Mouse (Mus musculus) heart, embryonic 15.5 days (tissue): ENCODE results near the gene Slc22a23. TPM values are rescaled to one million over a fixed set of nuclear protein-coding genes. Genes with fewer than 3 reads are reported as not detected.

Experiments used
- ATAC-seq: fragments of 200-750 bp; cut with Nextera tagmentation; replicated peaks from 2 replicates; pipeline ENCODE4 v1.8.0; 2017; ENCODE audit warnings: low read depth, moderate TSS enrichment; ENCODE audit not compliant: insufficient number of reproducible peaks, insufficient read depth, low FRiP score
- H3K27ac ChIP-seq: fragments of 300-500 bp; sonication (generic); 2 replicates; pipeline ENCODE4 v1.5.1; 2015; ENCODE audit warnings: mild to moderate bottlenecking, inconsistent platforms
- H3K27me3 ChIP-seq: fragments of 300-500 bp; sonication (generic); 2 replicates; pipeline ENCODE4 v1.6.1; 2015; ENCODE audit warnings: inconsistent platforms
- H3K36me3 ChIP-seq: fragments of 300-500 bp; sonication (generic); 2 replicates; pipeline ENCODE4 v1.6.1; 2015; ENCODE audit warnings: mild to moderate bottlenecking, inconsistent platforms
- H3K4me1 ChIP-seq: fragments of 300-500 bp; sonication (generic); replicated peaks from 2 replicates; pipeline ENCODE4 v1.6.1; 2015; ENCODE audit warnings: inconsistent platforms
- H3K4me2 ChIP-seq: fragments of 300-500 bp; sonication (generic); 2 replicates; pipeline ENCODE4 v1.6.1; 2015; ENCODE audit warnings: inconsistent platforms, mild to moderate bottlenecking, moderate library complexity
- H3K4me3 ChIP-seq: fragments of 300-500 bp; sonication (generic); 2 replicates; pipeline ENCODE4 v1.5.1; 2015; ENCODE audit warnings: mild to moderate bottlenecking, inconsistent platforms
- H3K9ac ChIP-seq: fragments of 300-500 bp; sonication (generic); 2 replicates; pipeline ENCODE4 v1.6.1; 2015; ENCODE audit warnings: mild to moderate bottlenecking, inconsistent platforms
- H3K9me3 ChIP-seq: fragments of 300-500 bp; sonication (generic); replicated peaks from 2 replicates; pipeline ENCODE4 v1.6.1; 2016; ENCODE audit warnings: inconsistent platforms
- WGBS: fragments of 180-500 bp; shearing (Covaris S2); methylation state at CpG from one replicate; pipeline ENCODE4 v1.1.7; 2015; ENCODE audit warnings: mixed read lengths; 5-methylcytosine and 5-hydroxymethylcytosine counted together
- polyA plus RNA-seq: library from polyadenylated mRNA; unstranded; fragments of >200 nt; fragmentation: Nextera tagmentation; extraction: Ambion mirVana; gene quantifications from 2 replicates; pipeline ENCODE4 v1.2.1, GENCODE M21; 2015

Gene Slc22a23
- polyA plus RNA-seq, 1 experiment from 2014 or later: 2.5 TPM

GRCm38 (mm10) chr13:34226940-34227339 is 118.0 kb downstream of the Slc22a23 start:
- Histone ChIP-seq H3K4me3 (no peak overlapping the region), H3K9me3 (no peaks in the 10 kb centered on the region), H3K4me2 (no peak overlapping the region), H3K27me3 (no peaks in the 10 kb centered on the region), H3K27ac (no peak overlapping the region), H3K9ac (no peak overlapping the region), H3K4me1 (peaks cover 19% of the 10 kb centered on the region), H3K36me3 (no peaks in the 10 kb centered on the region)
- no peak for ATAC-seq
- 26% methylated on average over 1 of the region's 1 CpGs for whole genome bisulfite sequencing

GRCm38 (mm10) chr13:34222985-34223384 is 122.0 kb downstream of the Slc22a23 start:
- H3K27me3 ChIP-seq: no peaks in the 10 kb centered on the region
- WGBS: 11% methylated on average over 7 of the region's 7 CpGs
- H3K36me3 ChIP-seq: no peaks in the 10 kb centered on the region
- H3K9me3 ChIP-seq: no peaks in the 10 kb centered on the region
- peak overlapping the region; percentile 72 for H3K27ac ChIP-seq
- 0 out of 2 replicates have a peak overlapping the region, but pooled peaks have one; percentile 1 for H3K4me3 ChIP-seq
- peaks cover 19% of the 10 kb centered on the region for H3K4me1 ChIP-seq
- peak overlapping the region; percentile 19 for H3K4me2 ChIP-seq
- H3K9ac ChIP-seq: no peak overlapping the region
- ATAC-seq: peak; percentile 72

GRCm38 (mm10) chr13:34219728-34220127 is 125.3 kb downstream of the Slc22a23 start:
- H3K4me2 ChIP-seq: no peak overlapping the region
- no peak overlapping the region for H3K9ac ChIP-seq
- H3K9me3 ChIP-seq: no peaks in the 10 kb centered on the region
- no peak overlapping the region for H3K4me3 ChIP-seq
- peaks cover 19% of the 10 kb centered on the region for H3K4me1 ChIP-seq
- H3K27me3 ChIP-seq: no peaks in the 10 kb centered on the region
- H3K27ac ChIP-seq: no peak overlapping the region
- no peaks in the 10 kb centered on the region for H3K36me3 ChIP-seq
- ATAC-seq: no peak
- WGBS: 40% methylated on average over 3 of the region's 3 CpGs

GRCm38 (mm10) chr13:34218776-34219175 is 126.2 kb downstream of the Slc22a23 start:
- peaks cover 15% of the 10 kb centered on the region for H3K4me1 ChIP-seq
- no peak overlapping the region for H3K27ac ChIP-seq
- H3K36me3 ChIP-seq: no peaks in the 10 kb centered on the region
- WGBS: 73% methylated on average over 3 of the region's 3 CpGs
- ATAC-seq: no peak
- H3K4me3 ChIP-seq: no peak overlapping the region
- H3K27me3 ChIP-seq: no peaks in the 10 kb centered on the region
- no peaks in the 10 kb centered on the region for H3K9me3 ChIP-seq
- H3K4me2 ChIP-seq: no peak overlapping the region
- no peak overlapping the region for H3K9ac ChIP-seq

GRCm38 (mm10) chr13:34214855-34215254 is 130.1 kb downstream of the Slc22a23 start:
- Histone ChIP-seq H3K4me1 (no peaks in the 10 kb centered on the region), H3K9ac (no peak overlapping the region), H3K4me3 (no peak overlapping the region), H3K36me3 (no peaks in the 10 kb centered on the region), H3K4me2 (no peak overlapping the region), H3K9me3 (no peaks in the 10 kb centered on the region), H3K27me3 (no peaks in the 10 kb centered on the region), H3K27ac (no peak overlapping the region)
- no peak for ATAC-seq
- WGBS: 85% methylated on average over 3 of the region's 3 CpGs

GRCm38 (mm10) chr13:34212735-34213212 is 132.2 kb downstream of the Slc22a23 start:
- Histone ChIP-seq H3K9me3 (no peaks in the 10 kb centered on the region), H3K27ac (no peak overlapping the region), H3K9ac (no peak overlapping the region), H3K4me2 (no peak overlapping the region), H3K4me1 (no peaks in the 10 kb centered on the region), H3K4me3 (no peak overlapping the region), H3K27me3 (no peaks in the 10 kb centered on the region), H3K36me3 (no peaks in the 10 kb centered on the region)
- WGBS: 66% methylated on average over 10 of the region's 10 CpGs
- ATAC-seq: no peak

- no peak overlapping the region for H3K27ac ChIP-seq
- H3K4me1 ChIP-seq: no peaks in the 10 kb centered on the region
- no peak for ATAC-seq
- no peaks in the 10 kb centered on the region for H3K36me3 ChIP-seq
- H3K4me2 ChIP-seq: no peak overlapping the region
- no peaks in the 10 kb centered on the region for H3K27me3 ChIP-seq
- no peaks in the 10 kb centered on the region for H3K9me3 ChIP-seq
- H3K9ac ChIP-seq: no peak overlapping the region
- WGBS: 55% methylated on average over 4 of the region's 4 CpGs
- no peak overlapping the region for H3K4me3 ChIP-seq
These were observed 133.7 kb downstream of the Slc22a23 start for GRCm38 (mm10) chr13:34211261-34211775.

GRCm38 (mm10) chr13:34207714-34208470 is 137.1 kb downstream of the Slc22a23 start:
- Histone ChIP-seq H3K9me3 (no peaks in the 10 kb centered on the region), H3K4me1 (no peaks in the 10 kb centered on the region), H3K9ac (no peak overlapping the region), H3K36me3 (no peaks in the 10 kb centered on the region), H3K4me2 (no peak overlapping the region), H3K27me3 (no peaks in the 10 kb centered on the region), H3K4me3 (no peak overlapping the region), H3K27ac (no peak overlapping the region)
- no peak for ATAC-seq
- WGBS: 76% methylated on average over 6 of the region's 6 CpGs

- no peak for ATAC-seq
- Histone ChIP-seq H3K4me3 (no peak overlapping the region), H3K4me1 (no peaks in the 10 kb centered on the region), H3K27me3 (no peaks in the 10 kb centered on the region), H3K27ac (no peak overlapping the region), H3K9me3 (no peaks in the 10 kb centered on the region), H3K36me3 (no peaks in the 10 kb centered on the region), H3K9ac (no peak overlapping the region), H3K4me2 (no peak overlapping the region)
- 62% methylated on average over 3 of the region's 3 CpGs for WGBS
These were observed 139.8 kb downstream of the Slc22a23 start for GRCm38 (mm10) chr13:34205216-34205615.

- 66% methylated on average over 1 of the region's 1 CpGs for WGBS
- peaks cover 13% of the 10 kb centered on the region for H3K4me1 ChIP-seq
- no peak for ATAC-seq
These were observed 149.3 kb downstream of the Slc22a23 start for GRCm38 (mm10) chr13:34195676-34196075.

GRCm38 (mm10) chr13:34193384-34193783 is 151.6 kb downstream of the Slc22a23 start:
- WGBS: 78% methylated on average over 8 of the region's 8 CpGs
- no peak for ATAC-seq
- no peak overlapping the region for H3K27ac ChIP-seq
- H3K9me3 ChIP-seq: no peaks in the 10 kb centered on the region
- peaks cover 13% of the 10 kb centered on the region for H3K4me1 ChIP-seq
- no peak overlapping the region for H3K4me3 ChIP-seq
- H3K9ac ChIP-seq: no peak overlapping the region
- no peaks in the 10 kb centered on the region for H3K36me3 ChIP-seq
- no peaks in the 10 kb centered on the region for H3K27me3 ChIP-seq
- H3K4me2 ChIP-seq: no peak overlapping the region

More at GRCm38 (mm10) chr13:34195676-34196075, 149.3 kb downstream of the Slc22a23 start:
- H3K4me3 ChIP-seq: no peak overlapping the region
- H3K27ac ChIP-seq: no peak overlapping the region
- H3K36me3 ChIP-seq: no peaks in the 10 kb centered on the region
- no peak overlapping the region for H3K4me2 ChIP-seq
- H3K27me3 ChIP-seq: no peaks in the 10 kb centered on the region
- no peaks in the 10 kb centered on the region for H3K9me3 ChIP-seq
- no peak overlapping the region for H3K9ac ChIP-seq
